Mouse (Mus musculus) liver, embryonic 14.5 days (tissue): ENCODE results near the gene H2-DMa. TPM values are rescaled to one million over a fixed set of nuclear protein-coding genes. Genes with fewer than 3 reads are reported as not detected.

Source experiments
- ATAC-seq: fragments of 200-750 bp; cut with Nextera tagmentation; 2 replicates; pipeline ENCODE4 v1.8.0; 2017; ENCODE audit warnings: moderate number of reproducible peaks, mild to moderate bottlenecking, moderate library complexity; ENCODE audit not compliant: insufficient read depth
- DNase-seq, 3 experiments: peaks; one replicate each; pipeline ENCODE4 v3.0.0-alpha.2; 2012 to 2013; ENCODE audit warnings: low read depth in 3 of 3, low spot score in 3 of 3
- H3K27ac ChIP-seq: fragments of 300-500 bp; sonication (generic); 2 replicates; pipeline ENCODE4 v1.5.1; 2014; ENCODE audit warnings: moderate library complexity, mild to moderate bottlenecking, control low read depth, inconsistent platforms
- H3K27me3 ChIP-seq: fragments of 300-500 bp; sonication (generic); 2 replicates; pipeline ENCODE4 v1.6.1; 2014; ENCODE audit warnings: mild to moderate bottlenecking, low read length, moderate library complexity; ENCODE audit not compliant: control insufficient read depth, insufficient read depth
- H3K36me3 ChIP-seq: fragments of 300-500 bp; sonication (generic); replicated peaks from 2 replicates; pipeline ENCODE4 v1.6.1; 2014; ENCODE audit warnings: low read depth; ENCODE audit not compliant: control insufficient read depth, insufficient read depth
- H3K4me1 ChIP-seq, 2 experiments: fragments of 200-500 bp in 1 of 2; fragments of 300-500 bp in 1 of 2; sonication (generic) in 1 of 2; replicated peaks; 2 replicates each; pipeline ENCODE4 v1.6.1; 2012 to 2014; ENCODE audit warnings: antibody characterized with exemption in 1 of 2, inconsistent platforms in 1 of 2, low read length in 1 of 2; ENCODE audit not compliant: control insufficient read depth in 2 of 2, insufficient read depth in 2 of 2
- H3K4me2 ChIP-seq: fragments of 300-500 bp; sonication (generic); 2 replicates; pipeline ENCODE4 v1.6.1; 2014; ENCODE audit warnings: low read depth, mild to moderate bottlenecking, control low read depth, moderate library complexity
- H3K4me3 ChIP-seq, 2 experiments: fragments of 200-500 bp in 1 of 2; fragments of 300-500 bp in 1 of 2; sonication (generic) in 1 of 2; 2 replicates each; pipeline ENCODE4 v1.5.1; 2012 to 2014; ENCODE audit warnings: low read depth in 2 of 2, low read length in 2 of 2, mild to moderate bottlenecking in 2 of 2, control low read depth in 1 of 2, inconsistent platforms in 1 of 2, moderate library complexity in 1 of 2; ENCODE audit not compliant: insufficient read depth in 1 of 2
- H3K9ac ChIP-seq: fragments of 300-500 bp; sonication (generic); replicated peaks from 2 replicates; pipeline ENCODE4 v1.6.1; 2014; ENCODE audit warnings: mild to moderate bottlenecking, control low read depth, moderate library complexity
- H3K9me3 ChIP-seq: fragments of 300-500 bp; sonication (generic); 2 replicates; pipeline ENCODE4 v1.6.1; 2016; ENCODE audit warnings: low read length, mixed read lengths; ENCODE audit not compliant: control insufficient read depth
- CTCF ChIP-seq: IDR thresholded peaks from 2 replicates; pipeline ENCODE4 v1.5.1; 2016; ENCODE audit warnings: antibody characterized with exemption, low read depth, control low read depth
- EP300 ChIP-seq: IDR thresholded peaks from 2 replicates; pipeline ENCODE4 v1.6.1; 2016; ENCODE audit warnings: antibody characterized with exemption, low read depth
- WGBS: fragments of 180-500 bp; shearing (Covaris S2); extraction: QIAGEN DNeasy Blood & Tissue Kit; methylation state at CpG from one replicate; pipeline ENCODE4 v1.1.7; 2014; ENCODE audit not compliant: insufficient replicate concordance; 5-methylcytosine and 5-hydroxymethylcytosine counted together
- polyA plus RNA-seq, 2 experiments: library from polyadenylated mRNA; depleted of rRNA in 1 of 2; stranded (reverse) in 1 of 2; unstranded in 1 of 2; fragments of >200 nt; fragmentation: Nextera tagmentation in 1 of 2; extraction: Ambion mirVana in 1 of 2; gene quantifications; 2 replicates each; pipeline versions ENCODE4 v1.2.1 to v1.2.3; 2012 to 2014

H2-DMa gene
- polyA plus RNA-seq, 2 experiments: 3.1 to 4.4 TPM

- H3K4me1 ChIP-seq: no peaks in the 10 kb centered on the region
- peak overlapping the region; percentile 81 for H3K4me2 ChIP-seq
- H3K9me3 ChIP-seq: no peaks in the 10 kb centered on the region
- 3% methylated on average over 14 of the region's 14 CpGs for WGBS
- TF ChIP-seq EP300 (no peak), CTCF (no peak)
- H3K27me3 ChIP-seq: peaks cover 5% of the 10 kb centered on the region; the same call in 1 of the 2 replicates
- peak overlapping the region; percentile 23 for H3K9ac ChIP-seq
- peak overlapping the region; percentile 57 to 62 for H3K4me3 ChIP-seq
- ATAC-seq: peak; percentile 23; the same call in 1 of the 2 replicates
- no peaks in the 10 kb centered on the region for H3K36me3 ChIP-seq
- no peak overlapping the region for H3K27ac ChIP-seq
- no peak for DNase-seq
These were observed 67.5 kb downstream of the H2-DMa start for GRCm38 (mm10) chr17:34186885-34187260.

DNA sequence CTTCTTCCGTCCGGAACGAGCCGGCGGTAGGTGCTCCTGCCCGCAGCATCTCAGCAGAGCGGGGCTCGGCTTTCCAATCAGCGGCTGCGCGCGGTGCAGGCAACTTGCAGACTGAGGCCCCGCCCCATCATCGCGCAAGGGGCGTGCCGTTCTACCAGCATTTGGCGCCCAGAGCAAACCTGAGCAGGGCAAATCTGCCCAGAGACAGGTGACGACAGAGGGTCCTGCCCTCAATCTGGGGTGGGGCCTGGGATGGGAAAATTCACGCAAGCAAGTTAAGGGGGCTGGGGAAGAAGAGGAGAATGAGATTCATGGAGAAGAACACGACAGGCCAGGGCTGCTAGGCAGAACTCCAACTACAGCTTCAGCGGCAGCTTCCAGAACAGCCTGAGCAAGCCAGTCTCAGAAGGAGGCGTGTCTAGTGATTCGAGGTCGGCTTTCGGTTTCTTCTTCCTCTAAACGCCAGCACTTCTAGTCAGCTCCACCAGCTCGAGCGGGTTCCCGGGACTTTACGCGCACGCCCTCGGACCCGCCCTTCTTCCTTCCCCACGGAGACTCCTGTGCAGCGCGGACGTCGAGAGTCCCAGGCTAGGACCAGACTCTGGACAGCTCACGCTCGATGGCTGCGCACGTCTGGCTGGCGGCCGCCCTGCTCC lies 68.0 kb downstream of the H2-DMa start, which contains the start of the genes Tap1 and Psmb9:
TSS of gene Tap1 (plus strand) at position 293 of the 656 bp plus-strand sequence.
TSS of gene Psmb9 (minus strand) at position 504 of the 656 bp plus-strand sequence.
- Histone ChIP-seq H3K36me3 (no peaks in the 10 kb centered on the region), H3K9me3 (no peaks in the 10 kb centered on the region), H3K27me3 (peaks cover 5% of the 10 kb centered on the region; the same call in 1 of the 2 replicates), H3K4me2 (peak within 1 kb of the TSS; percentile 81), H3K4me3 (peak within 1 kb of the TSS; percentile 62 to 65), H3K4me1 (no peaks in the 10 kb centered on the region), H3K9ac (peak within 1 kb of the TSS; percentile 54), H3K27ac (no peak within 1 kb of the TSS)
- ATAC-seq (peak; percentile 90), DNase-seq (peak; percentile 77 to 84 (median 80))
- whole genome bisulfite sequencing: 1% methylated on average over 46 of the region's 46 CpGs
- no peak for TF ChIP-seq EP300
- TF ChIP-seq CTCF: no peak

- no peaks in the 10 kb centered on the region for H3K9me3 ChIP-seq
- H3K27me3 ChIP-seq: peaks cover 5% of the 10 kb centered on the region; the same call in 1 of the 2 replicates
- H3K27ac ChIP-seq: no peak overlapping the region
- TF ChIP-seq EP300 (no peak), CTCF (no peak)
- peak overlapping the region; percentile 54 for H3K9ac ChIP-seq
- peak overlapping the region; percentile 62 to 65 for H3K4me3 ChIP-seq
- 2% methylated on average over 20 of the region's 20 CpGs for WGBS
- H3K36me3 ChIP-seq: no peaks in the 10 kb centered on the region
- H3K4me1 ChIP-seq: no peaks in the 10 kb centered on the region
- 0 out of 2 replicates have a peak, but pooled peaks have one; percentile 22 for ATAC-seq
- no peak for DNase-seq
- peak overlapping the region; percentile 81 for H3K4me2 ChIP-seq
These were observed 68.7 kb downstream of the H2-DMa start for GRCm38 (mm10) chr17:34188010-34188409.

Other genes starting within 250 kb of the H2-DMa start
Only the 30 nearest of the 32 such genes appear.
- gene Kifc1, start 228.9 kb upstream of the H2-DMa start, polyA plus RNA-seq (2012; rRNA removed): 37.2 and 40.8 TPM in 2 replicates
- 7.2 and 7.9 TPM in 2 replicates for gene Kifc1, start 228.9 kb upstream of the H2-DMa start, polyA plus RNA-seq (2014; fragmentation: Nextera tagmentation; extraction: Ambion mirVana)
- gene Platr17, start 214.4 kb upstream of the H2-DMa start, polyA plus RNA-seq (2012; rRNA removed): 0.36 and 0.44 TPM in 2 replicates
- 0.20 and 0.29 TPM in 2 replicates for gene Platr17, start 214.4 kb upstream of the H2-DMa start, polyA plus RNA-seq (2014; fragmentation: Nextera tagmentation; extraction: Ambion mirVana)
- 11.1 and 14.7 TPM in 2 replicates for gene Daxx, start 210.1 kb upstream of the H2-DMa start, polyA plus RNA-seq (2012; rRNA removed)
- gene Daxx, start 210.1 kb upstream of the H2-DMa start, polyA plus RNA-seq (2014; fragmentation: Nextera tagmentation; extraction: Ambion mirVana): 14.8 and 15.3 TPM in 2 replicates
- 10.4 and 10.6 TPM in 2 replicates for gene Tapbp, start 203.6 kb upstream of the H2-DMa start, polyA plus RNA-seq (2012; rRNA removed)
- gene Tapbp, start 203.6 kb upstream of the H2-DMa start, polyA plus RNA-seq (2014; fragmentation: Nextera tagmentation; extraction: Ambion mirVana): 24.0 and 28.7 TPM in 2 replicates
- 10.6 and 12.1 TPM in 2 replicates for gene Zbtb22, start 203.6 kb upstream of the H2-DMa start, polyA plus RNA-seq (2012; rRNA removed)
- 4.7 and 4.8 TPM in 2 replicates for gene Zbtb22, start 203.6 kb upstream of the H2-DMa start, polyA plus RNA-seq (2014; fragmentation: Nextera tagmentation; extraction: Ambion mirVana)
- gene Rgl2, start 190.0 kb upstream of the H2-DMa start, polyA plus RNA-seq (2012; rRNA removed): 17.0 and 19.6 TPM in 2 replicates
- 4.9 and 5.9 TPM in 2 replicates for gene Rgl2, start 190.0 kb upstream of the H2-DMa start, polyA plus RNA-seq (2014; fragmentation: Nextera tagmentation; extraction: Ambion mirVana)
- 36.8 and 62.4 TPM in 2 replicates for gene Pfdn6, start 179.2 kb upstream of the H2-DMa start, polyA plus RNA-seq (2012; rRNA removed)
- 103 TPM in 2 replicates for gene Pfdn6, start 179.2 kb upstream of the H2-DMa start, polyA plus RNA-seq (2014; fragmentation: Nextera tagmentation; extraction: Ambion mirVana)
- 17.3 and 18.9 TPM in 2 replicates for gene Wdr46, start 178.9 kb upstream of the H2-DMa start, polyA plus RNA-seq (2012; rRNA removed)
- gene Wdr46, start 178.9 kb upstream of the H2-DMa start, polyA plus RNA-seq (2014; fragmentation: Nextera tagmentation; extraction: Ambion mirVana): 8.0 and 11.6 TPM in 2 replicates
- 1.1 and 1.3 TPM in 2 replicates for gene B3galt4, start 168.1 kb upstream of the H2-DMa start, polyA plus RNA-seq (2012; rRNA removed)
- gene B3galt4, start 168.1 kb upstream of the H2-DMa start, polyA plus RNA-seq (2014; fragmentation: Nextera tagmentation; extraction: Ambion mirVana): 1.1 and 1.8 TPM in 2 replicates
- gene Vps52, start 163.7 kb upstream of the H2-DMa start, polyA plus RNA-seq (2012; rRNA removed): 17.4 and 18.7 TPM in 2 replicates
- 15.2 and 18.4 TPM in 2 replicates for gene Vps52, start 163.7 kb upstream of the H2-DMa start, polyA plus RNA-seq (2014; fragmentation: Nextera tagmentation; extraction: Ambion mirVana)
- gene Rps18, start 163.5 kb upstream of the H2-DMa start, polyA plus RNA-seq (2012; rRNA removed): 829 and 1,098 TPM in 2 replicates
- 1,411 and 1,430 TPM in 2 replicates for gene Rps18, start 163.5 kb upstream of the H2-DMa start, polyA plus RNA-seq (2014; fragmentation: Nextera tagmentation; extraction: Ambion mirVana)
- gene H2-K1, start 119.2 kb upstream of the H2-DMa start, polyA plus RNA-seq (2012; rRNA removed): 124 and 137 TPM in 2 replicates
- 107 and 108 TPM in 2 replicates for gene H2-K1, start 119.2 kb upstream of the H2-DMa start, polyA plus RNA-seq (2014; fragmentation: Nextera tagmentation; extraction: Ambion mirVana)
- 7.6 and 9.7 TPM in 2 replicates for gene Ring1, start 94.9 kb upstream of the H2-DMa start, polyA plus RNA-seq (2012; rRNA removed)
- gene Ring1, start 94.9 kb upstream of the H2-DMa start, polyA plus RNA-seq (2014; fragmentation: Nextera tagmentation; extraction: Ambion mirVana): 1.2 and 1.7 TPM in 2 replicates
- gene H2-Ke6, start 91.5 kb upstream of the H2-DMa start, polyA plus RNA-seq (2012; rRNA removed): 30.6 and 32.8 TPM in 2 replicates
- 22.3 and 24.9 TPM in 2 replicates for gene H2-Ke6, start 91.5 kb upstream of the H2-DMa start, polyA plus RNA-seq (2014; fragmentation: Nextera tagmentation; extraction: Ambion mirVana)
- 27.0 and 28.1 TPM in 2 replicates for gene Slc39a7, start 87.9 kb upstream of the H2-DMa start, polyA plus RNA-seq (2012; rRNA removed)
- 25.1 and 26.5 TPM in 2 replicates for gene Slc39a7, start 87.9 kb upstream of the H2-DMa start, polyA plus RNA-seq (2014; fragmentation: Nextera tagmentation; extraction: Ambion mirVana)
- 15.2 and 16.5 TPM in 2 replicates for gene Rxrb, start 87.7 kb upstream of the H2-DMa start, polyA plus RNA-seq (2012; rRNA removed)
- gene Rxrb, start 87.7 kb upstream of the H2-DMa start, polyA plus RNA-seq (2014; fragmentation: Nextera tagmentation; extraction: Ambion mirVana): 6.0 and 7.2 TPM in 2 replicates
- 0.22 and 0.55 TPM in 2 replicates for gene Col11a2, start 80.1 kb upstream of the H2-DMa start, polyA plus RNA-seq (2012; rRNA removed)
- 0.06 and 0.20 TPM in 2 replicates for gene Col11a2, start 80.1 kb upstream of the H2-DMa start, polyA plus RNA-seq (2014; fragmentation: Nextera tagmentation; extraction: Ambion mirVana)
- gene H2-Oa, start 27.2 kb upstream of the H2-DMa start, polyA plus RNA-seq (2012; rRNA removed): 0.45 and 0.51 TPM in 2 replicates
- gene H2-Oa, start 27.2 kb upstream of the H2-DMa start, polyA plus RNA-seq (2014; fragmentation: Nextera tagmentation; extraction: Ambion mirVana): 0.29 and 0.51 TPM in 2 replicates
- 46.8 and 48.7 TPM in 2 replicates for gene Brd2, start 3.1 kb downstream of the H2-DMa start, polyA plus RNA-seq (2012; rRNA removed)
- 28.8 and 37.5 TPM in 2 replicates for gene Brd2, start 3.1 kb downstream of the H2-DMa start, polyA plus RNA-seq (2014; fragmentation: Nextera tagmentation; extraction: Ambion mirVana)
- gene H2-DMb2, start 23.8 kb downstream of the H2-DMa start, polyA plus RNA-seq (2012; rRNA removed): 0.40 and 0.58 TPM in 2 replicates
- gene H2-DMb2, start 23.8 kb downstream of the H2-DMa start, polyA plus RNA-seq (2014; fragmentation: Nextera tagmentation; extraction: Ambion mirVana): 0.13 and 0.33 TPM in 2 replicates
- 1.2 TPM in 2 replicates for gene H2-DMb1, start 33.5 kb downstream of the H2-DMa start, polyA plus RNA-seq (2012; rRNA removed)
- 0.79 and 0.86 TPM in 2 replicates for gene H2-DMb1, start 33.5 kb downstream of the H2-DMa start, polyA plus RNA-seq (2014; fragmentation: Nextera tagmentation; extraction: Ambion mirVana)
- gene Tap1, start 68.0 kb downstream of the H2-DMa start, polyA plus RNA-seq (2012; rRNA removed): 1.9 TPM in 2 replicates
- 2.0 and 2.5 TPM in 2 replicates for gene Tap1, start 68.0 kb downstream of the H2-DMa start, polyA plus RNA-seq (2014; fragmentation: Nextera tagmentation; extraction: Ambion mirVana)
- gene Psmb9, start 68.2 kb downstream of the H2-DMa start, polyA plus RNA-seq (2012; rRNA removed): 3.8 and 5.8 TPM in 2 replicates
- gene Psmb9, start 68.2 kb downstream of the H2-DMa start, polyA plus RNA-seq (2014; fragmentation: Nextera tagmentation; extraction: Ambion mirVana): 6.0 and 7.5 TPM in 2 replicates
- 9.5 and 11.8 TPM in 2 replicates for gene Psmb8, start 78.2 kb downstream of the H2-DMa start, polyA plus RNA-seq (2012; rRNA removed)
- gene Psmb8, start 78.2 kb downstream of the H2-DMa start, polyA plus RNA-seq (2014; fragmentation: Nextera tagmentation; extraction: Ambion mirVana): 18.8 and 21.7 TPM in 2 replicates
- gene Tap2, start 84.0 kb downstream of the H2-DMa start, polyA plus RNA-seq (2012; rRNA removed): 2.1 and 2.9 TPM in 2 replicates
- 3.1 and 4.9 TPM in 2 replicates for gene Tap2, start 84.0 kb downstream of the H2-DMa start, polyA plus RNA-seq (2014; fragmentation: Nextera tagmentation; extraction: Ambion mirVana)
- gene H2-Ob, start 119.4 kb downstream of the H2-DMa start, polyA plus RNA-seq (2012; rRNA removed): 0.13 and 0.20 TPM in 2 replicates
- gene H2-Ob, start 119.4 kb downstream of the H2-DMa start, polyA plus RNA-seq (2014; fragmentation: Nextera tagmentation; extraction: Ambion mirVana): 0.13 and 0.17 TPM in 2 replicates
- gene H2-Ab1, start 138.1 kb downstream of the H2-DMa start, polyA plus RNA-seq (2012; rRNA removed): 2.0 and 2.3 TPM in 2 replicates
- gene H2-Ab1, start 138.1 kb downstream of the H2-DMa start, polyA plus RNA-seq (2014; fragmentation: Nextera tagmentation; extraction: Ambion mirVana): 3.2 and 3.3 TPM in 2 replicates
- 1.1 and 1.5 TPM in 2 replicates for gene H2-Aa, start 168.3 kb downstream of the H2-DMa start, polyA plus RNA-seq (2012; rRNA removed)
- gene H2-Aa, start 168.3 kb downstream of the H2-DMa start, polyA plus RNA-seq (2014; fragmentation: Nextera tagmentation; extraction: Ambion mirVana): 1.8 and 2.5 TPM in 2 replicates
- 0.65 and 0.91 TPM in 2 replicates for gene H2-Eb1, start 186.3 kb downstream of the H2-DMa start, polyA plus RNA-seq (2012; rRNA removed)
- 0.80 and 0.83 TPM in 2 replicates for gene H2-Eb1, start 186.3 kb downstream of the H2-DMa start, polyA plus RNA-seq (2014; fragmentation: Nextera tagmentation; extraction: Ambion mirVana)
- gene H2-Eb2, start 206.1 kb downstream of the H2-DMa start, polyA plus RNA-seq (2012; rRNA removed): 0.01 TPM in 1 of 2 replicates, not detected in the other
- not detected in 2 replicates for gene H2-Eb2, start 206.1 kb downstream of the H2-DMa start, polyA plus RNA-seq (2014; fragmentation: Nextera tagmentation; extraction: Ambion mirVana)